Mouse (Mus musculus) 3134 (cell line): ENCODE results near the gene Olfr103.

Experiments used
- DNase-seq: peaks from one replicate; pipeline ENCODE4 v3.0.0-alpha.2; 2011; ENCODE audit warnings: low spot score; ENCODE audit not compliant: insufficient read length; ENCODE audit errors: extremely low read depth

The Olfr103 gene

DNA sequence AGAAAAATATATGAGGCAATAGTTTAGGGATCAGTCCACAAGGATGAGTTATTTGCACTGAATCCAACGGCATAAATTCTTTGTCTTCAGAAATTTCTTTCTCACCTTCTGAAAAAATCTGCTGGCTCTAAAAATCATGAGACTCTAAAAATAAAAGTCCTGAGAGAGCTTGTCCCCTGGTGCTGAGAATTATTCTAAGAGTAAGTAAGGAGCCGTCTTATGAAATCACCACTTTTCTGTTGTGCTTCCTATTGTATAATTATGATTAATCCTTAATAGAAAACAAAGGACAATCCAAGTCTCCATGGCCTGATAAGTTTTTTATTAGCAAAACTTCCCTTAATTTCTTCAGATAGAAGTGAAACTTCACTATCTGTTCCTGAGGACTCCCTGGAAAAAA, at the start of gene Olfr103:
Gene Olfr103 (minus strand): TSS at position 101 of the 400 bp plus-strand sequence.
- DNase-seq, result no peak

DNA sequence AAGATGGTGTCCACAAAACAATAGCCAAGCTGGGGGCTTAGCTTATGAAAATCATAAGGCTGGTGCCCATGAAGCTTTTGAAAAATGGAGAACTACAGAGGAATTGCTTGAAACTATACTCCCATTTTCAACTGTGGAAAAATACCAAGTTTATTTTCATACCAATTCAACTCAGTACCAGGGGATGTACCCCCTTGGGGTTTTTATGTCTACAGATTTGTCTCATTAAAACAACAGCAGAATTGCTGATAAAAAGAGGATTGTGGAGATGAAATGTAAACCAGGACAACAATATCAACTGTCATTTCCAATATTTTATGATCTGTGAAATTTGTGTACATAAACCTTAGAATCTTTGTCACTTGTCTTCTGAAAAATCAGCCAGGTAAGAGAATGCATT, 39.2 kb upstream of the Olfr103 start, which contains the start of gene Olfr105-ps:
Gene Olfr105-ps (plus strand): TSS at position 301 of the 400 bp plus-strand sequence.
- no peak for DNase-seq

DNA sequence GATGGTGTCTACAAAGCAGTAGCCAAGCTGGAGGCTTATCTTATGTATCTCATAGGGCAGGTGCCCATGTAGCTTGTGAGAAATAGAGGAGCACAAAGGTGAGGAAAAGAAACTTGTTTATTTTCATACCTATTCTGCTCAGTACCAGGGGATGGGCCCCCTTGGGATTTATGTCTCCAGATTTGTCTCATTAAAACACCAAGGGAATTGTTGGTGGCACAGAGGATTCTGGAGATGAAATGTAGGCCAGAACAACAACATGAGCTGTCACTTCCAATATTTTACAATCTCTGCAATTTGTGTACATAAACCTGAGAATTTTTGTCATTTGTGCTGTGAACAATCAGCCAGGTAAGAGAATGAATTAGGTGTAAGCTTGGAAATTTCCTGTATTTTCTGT, 19.8 kb upstream of the Olfr103 start, which contains the start of gene Olfr104-ps:
Gene Olfr104-ps (plus strand): TSS at position 301 of the 400 bp plus-strand sequence.
- no peak for DNase-seq

DNA sequence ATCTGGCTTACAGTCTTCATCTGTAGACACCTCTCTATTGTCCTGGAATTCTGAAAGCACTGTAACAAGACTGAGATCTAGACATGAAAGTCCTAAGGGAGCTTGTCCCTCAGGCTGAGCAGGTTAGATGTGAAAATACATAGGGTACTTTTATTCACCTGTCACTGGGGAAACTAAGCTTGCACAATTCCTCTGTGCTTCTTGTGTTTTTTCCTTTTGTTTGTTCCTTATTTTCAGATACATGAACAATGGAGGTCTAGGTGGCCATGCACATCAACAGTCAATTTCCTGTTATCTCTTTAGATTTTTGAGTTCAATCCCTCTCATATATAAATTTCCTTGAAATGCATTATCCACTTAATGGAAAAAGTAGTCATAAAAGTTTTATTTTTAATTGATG, 22.5 kb downstream of the Olfr103 start, which contains the start of gene Olfr102:
Gene Olfr102 (minus strand): TSS at position 101 of the 400 bp plus-strand sequence.
- no peak for DNase-seq

DNA sequence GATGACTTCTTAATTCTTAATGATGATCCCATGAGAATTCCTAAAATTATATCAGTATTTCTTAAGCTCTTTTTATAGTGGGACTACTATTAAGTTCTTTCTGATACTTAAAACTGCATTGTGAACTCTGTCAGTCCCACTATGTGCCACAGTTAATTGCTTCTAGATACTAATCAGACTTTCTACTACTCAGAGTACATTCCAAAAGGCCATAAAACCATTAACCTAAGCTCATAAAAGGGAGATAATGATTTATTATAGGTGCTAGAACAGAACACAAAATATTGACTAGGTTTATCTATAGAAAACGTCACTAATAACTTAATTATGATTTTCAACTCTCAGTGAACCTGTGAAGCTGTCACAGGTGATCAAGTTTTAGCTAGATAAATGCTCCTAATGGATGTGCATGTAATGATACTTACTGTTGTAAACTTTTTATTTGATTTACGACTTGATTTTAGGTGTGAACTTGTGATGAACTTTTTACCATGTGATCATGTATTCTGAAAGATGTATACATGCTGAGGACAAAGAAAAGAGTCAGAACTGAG, 29.3 kb downstream of the Olfr103 start:
- no peak for DNase-seq

DNA sequence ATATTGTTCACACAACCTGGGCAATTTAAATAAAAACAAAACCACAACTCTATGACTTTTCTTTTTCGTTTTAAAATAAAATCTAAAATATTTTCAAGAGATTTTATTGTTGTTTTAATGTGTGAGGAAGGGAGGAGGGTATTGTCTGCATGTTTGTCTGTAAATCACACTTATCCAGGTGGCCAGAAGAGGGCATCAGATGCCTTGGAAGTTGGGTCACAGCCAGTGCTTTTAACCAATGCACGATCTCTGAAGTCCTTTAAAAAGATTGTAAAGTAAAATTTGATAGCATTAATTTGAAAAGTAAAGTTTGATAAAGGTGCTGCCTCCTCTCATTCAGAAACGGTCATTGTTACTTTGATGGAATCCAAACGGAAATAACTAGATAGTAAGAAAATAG, 31.0 kb downstream of the Olfr103 start:
- DNase-seq, result no peak

DNA sequence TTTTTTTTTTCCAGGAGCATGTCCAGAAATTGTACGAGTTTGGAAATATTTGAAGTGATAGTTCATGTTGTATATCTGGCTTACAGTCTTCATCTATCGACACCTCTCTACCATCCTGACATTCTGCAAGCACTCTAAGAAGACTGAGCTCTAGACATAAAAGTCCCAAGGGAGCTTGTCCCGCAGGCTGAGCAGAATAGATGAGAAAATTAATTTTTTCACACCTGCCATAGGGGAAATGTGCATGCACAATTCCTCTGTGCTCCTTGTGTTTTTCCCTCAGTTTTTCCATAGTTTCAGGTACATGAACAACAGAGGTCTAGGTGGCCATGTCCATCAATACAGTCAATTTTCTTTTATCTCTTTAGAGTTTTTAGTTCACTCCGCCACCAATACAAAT, 35.3 kb downstream of the Olfr103 start, which contains the start of gene Olfr101:
Gene Olfr101 (minus strand): TSS at position 101 of the 400 bp plus-strand sequence.
- DNase-seq, result no peak
